Mouse (Mus musculus) CD4-positive, CD25-positive, alpha-beta regulatory T cell, adult 4 months (primary cell): ENCODE results near the gene Gjb3. TPM values are rescaled to one million over a fixed set of nuclear protein-coding genes. Genes with fewer than 3 reads are reported as not detected.

Experiments used
- ATAC-seq: one replicate; pipeline ENCODE4 v1.8.0; 2017
- polyA plus RNA-seq, 2 experiments: library from polyadenylated mRNA; unstranded; fragments of 100-300 nt; shearing (Covaris generic); gene quantifications; one replicate each; pipeline ENCODE4 v1.2.1; 2017

Gjb3 gene
- under 1 TPM in 1 of 2 experiments, not detected in 1; 0.32 TPM for polyA plus RNA-seq

DNA sequence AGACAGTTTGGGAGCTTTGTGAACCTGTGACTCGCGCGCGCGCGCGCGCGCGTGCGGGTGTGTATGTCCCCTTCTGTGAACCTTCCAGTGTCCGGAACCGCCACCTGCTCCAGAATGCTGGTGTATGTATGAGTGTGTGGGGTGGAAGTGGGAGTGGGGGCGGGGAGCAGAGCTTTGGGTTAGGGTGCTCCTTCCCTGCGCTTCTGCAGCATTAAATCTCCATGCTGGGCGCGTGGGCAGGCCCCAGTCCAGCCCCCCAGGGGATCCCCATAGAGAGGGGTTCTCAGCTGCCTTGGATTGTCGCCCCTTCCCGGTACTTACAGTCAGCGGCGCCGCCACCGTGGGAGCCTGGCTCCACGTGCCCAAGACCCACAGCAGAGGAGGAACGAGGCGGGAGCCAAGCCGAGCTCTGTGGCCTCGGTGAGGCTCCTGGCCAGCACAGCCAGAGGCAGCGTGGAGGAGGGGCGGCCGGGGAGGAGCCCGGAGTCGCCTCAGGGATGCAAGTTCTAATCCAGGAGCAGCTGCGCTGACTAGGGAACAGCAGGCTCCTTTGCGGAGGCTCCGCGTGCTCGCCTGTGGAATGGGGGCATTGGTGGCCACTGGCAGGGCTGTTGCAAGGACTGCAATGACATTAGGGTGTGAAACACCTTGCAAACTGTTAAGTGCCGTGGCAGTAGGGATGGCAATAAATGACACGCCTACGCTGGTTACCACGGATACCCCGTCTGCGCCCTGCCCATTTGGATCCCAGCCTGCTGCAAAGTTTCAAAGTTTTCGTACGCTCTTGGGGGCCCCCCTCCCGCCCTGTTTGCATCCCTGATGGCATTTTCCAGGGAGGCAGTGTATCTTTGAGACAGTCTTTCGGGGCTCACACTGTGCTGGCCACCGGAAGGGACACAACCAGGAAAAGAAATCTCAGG is at the start of gene Gjb3:
TSS of gene Gjb3 (minus strand) at position 664 of the 920 bp plus-strand sequence.
- no peak for ATAC-seq

DNA sequence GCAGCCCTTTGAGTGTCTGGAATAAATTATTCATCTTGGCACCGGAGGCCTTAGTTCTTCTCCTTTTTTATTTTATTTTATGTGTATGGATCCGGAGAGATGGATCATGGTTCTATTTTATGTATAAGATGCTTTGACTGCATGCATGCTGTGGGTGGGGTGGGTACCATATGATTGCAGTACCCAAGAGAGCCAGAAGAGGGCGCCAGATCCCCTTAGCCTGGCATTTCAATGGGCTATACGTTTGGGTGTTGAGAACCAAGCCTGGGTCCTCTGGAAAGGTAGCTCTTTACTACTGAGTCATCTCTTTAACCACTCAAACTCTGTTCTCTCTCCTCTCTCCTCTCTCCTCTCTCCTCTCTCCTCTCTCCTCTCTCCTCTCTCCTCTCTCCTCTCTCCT is 46.7 kb upstream of the Gjb3 start:
- ATAC-seq: no peak

DNA sequence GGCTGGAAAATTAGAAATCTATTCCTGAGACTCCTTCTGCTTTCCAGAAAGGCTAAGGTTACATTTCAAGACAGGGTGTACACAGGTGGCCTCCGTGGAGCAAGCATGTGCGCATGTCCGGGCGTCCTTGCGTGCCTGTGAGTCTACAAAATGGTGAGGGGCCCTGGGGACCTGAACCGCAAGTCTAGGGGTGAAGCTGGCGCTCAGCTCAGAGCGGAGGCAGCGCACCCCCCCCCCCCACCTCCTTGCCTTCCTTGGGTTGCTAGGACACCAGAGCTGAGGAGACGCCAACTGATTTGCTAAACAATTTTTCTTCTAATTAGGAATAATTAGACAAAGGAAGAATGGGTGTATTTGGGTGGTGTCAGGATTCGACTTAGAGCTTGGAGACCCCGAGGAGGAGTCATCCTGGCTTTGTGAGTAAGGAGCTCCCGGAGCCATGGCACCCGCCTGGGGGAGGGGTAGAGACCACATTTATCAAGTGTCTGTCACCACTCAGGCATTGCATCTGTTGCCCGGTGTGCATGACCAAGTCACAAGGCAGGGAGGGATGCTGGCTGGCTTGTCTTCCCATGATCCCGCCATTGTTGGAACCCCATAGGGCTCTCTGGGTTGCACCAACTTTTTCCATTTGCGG is 45.0 kb upstream of the Gjb3 start:
- ATAC-seq: no peak

DNA sequence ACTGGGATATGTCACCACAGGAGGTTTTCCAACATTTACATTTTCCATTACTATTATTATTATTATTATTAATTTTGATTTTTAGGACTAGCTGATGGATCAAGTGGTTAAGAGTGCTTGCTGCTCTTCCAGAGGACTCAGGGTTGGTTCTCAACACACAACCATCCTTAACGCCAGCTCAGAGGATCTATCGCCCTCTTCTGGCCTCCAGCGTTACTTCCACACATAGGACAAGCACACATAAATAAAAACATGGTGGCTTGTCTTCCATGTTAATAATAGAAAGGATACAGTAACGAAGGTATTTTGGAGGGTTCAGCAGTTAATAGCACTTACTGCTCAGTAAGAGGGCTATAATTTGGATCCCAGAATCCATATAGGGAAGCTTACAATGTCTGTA is 44.0 kb upstream of the Gjb3 start:
- no peak for ATAC-seq

DNA sequence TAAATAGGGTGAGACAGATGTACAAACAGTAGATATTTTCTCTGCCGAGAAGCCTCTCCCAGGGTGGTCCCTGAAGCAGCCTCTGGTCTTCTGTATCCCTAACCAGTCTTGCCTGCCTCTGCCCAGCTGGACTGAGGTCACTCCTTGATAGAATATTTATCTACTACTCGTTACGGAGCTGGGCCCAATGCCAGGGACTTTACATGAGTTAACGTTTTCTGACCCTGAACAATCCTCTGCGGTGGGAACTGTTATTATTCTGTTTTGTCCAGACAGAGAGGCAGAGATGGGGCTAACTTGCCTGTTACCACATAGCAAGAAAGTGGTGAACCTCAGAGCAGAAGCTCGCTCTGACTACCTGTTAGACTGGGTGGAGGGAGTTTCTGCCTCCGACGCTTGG is 42.8 kb upstream of the Gjb3 start:
- ATAC-seq: no peak

DNA sequence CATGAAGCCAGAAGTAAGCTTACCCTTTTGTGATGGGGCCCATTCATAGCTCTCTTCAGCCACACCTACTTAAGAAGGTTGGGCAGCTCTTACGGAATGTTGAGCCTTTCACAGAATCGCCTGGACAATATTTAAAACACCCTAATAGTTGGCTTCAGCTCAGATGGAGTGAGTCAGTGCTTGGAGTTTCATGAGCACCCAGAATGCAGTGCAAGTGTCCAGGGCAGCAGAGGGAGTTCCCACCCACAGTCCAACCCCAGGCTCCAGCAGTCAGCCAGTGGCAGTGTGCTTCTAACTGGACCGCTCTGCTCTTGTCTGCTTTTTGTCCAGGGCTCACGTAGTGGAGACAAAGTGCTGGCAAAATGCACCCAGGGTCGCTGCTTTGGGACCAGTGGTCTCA is 40.9 kb upstream of the Gjb3 start:
- ATAC-seq: no peak

DNA sequence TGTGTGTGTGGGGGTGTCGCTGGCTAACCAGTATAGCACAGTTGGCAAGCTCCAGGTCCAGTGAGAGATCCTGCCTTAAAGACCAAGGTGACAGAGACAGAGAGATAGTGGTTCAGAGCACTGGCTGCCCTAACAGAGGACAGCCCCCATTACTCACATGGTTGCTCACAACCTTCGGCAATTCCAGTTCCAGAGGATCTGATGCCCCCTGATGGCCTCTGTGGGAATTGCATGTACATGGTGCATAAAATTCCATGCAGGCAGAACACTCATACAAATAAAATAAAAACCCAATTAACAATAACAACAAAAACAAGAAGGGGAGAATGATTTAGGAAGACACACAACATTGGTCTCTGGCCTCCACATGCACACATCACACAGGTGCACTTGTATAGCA is 39.8 kb upstream of the Gjb3 start:
- no peak for ATAC-seq

DNA sequence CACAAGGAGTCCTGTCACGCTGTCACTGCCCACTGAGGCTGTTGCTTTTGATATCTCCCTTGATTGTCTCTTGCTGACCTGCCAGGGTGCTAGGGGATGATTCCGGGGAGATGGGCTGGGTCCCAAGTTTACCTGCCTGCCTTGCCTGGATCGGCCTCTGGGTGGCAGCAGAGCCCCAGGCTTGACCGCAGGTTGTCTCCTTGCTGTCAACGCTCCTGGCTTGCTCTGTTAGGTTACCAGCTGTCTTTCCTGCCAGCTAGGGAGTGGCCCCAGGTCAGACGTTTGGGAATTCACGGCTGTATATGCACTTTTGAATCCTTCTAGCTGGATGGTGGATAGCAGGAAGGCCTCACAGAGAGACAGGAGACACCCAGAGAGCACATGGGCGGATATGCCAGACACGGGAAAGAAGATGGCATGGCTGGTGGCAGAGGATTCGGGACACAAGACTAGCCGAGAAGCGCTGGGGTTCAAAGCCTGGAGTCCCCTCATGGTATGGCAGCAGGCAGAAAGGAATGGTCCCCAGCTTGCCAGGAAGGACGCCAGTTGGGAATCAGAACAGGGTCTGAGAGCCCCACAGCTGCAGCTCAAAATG is 37.8 kb upstream of the Gjb3 start:
- ATAC-seq: no peak

DNA sequence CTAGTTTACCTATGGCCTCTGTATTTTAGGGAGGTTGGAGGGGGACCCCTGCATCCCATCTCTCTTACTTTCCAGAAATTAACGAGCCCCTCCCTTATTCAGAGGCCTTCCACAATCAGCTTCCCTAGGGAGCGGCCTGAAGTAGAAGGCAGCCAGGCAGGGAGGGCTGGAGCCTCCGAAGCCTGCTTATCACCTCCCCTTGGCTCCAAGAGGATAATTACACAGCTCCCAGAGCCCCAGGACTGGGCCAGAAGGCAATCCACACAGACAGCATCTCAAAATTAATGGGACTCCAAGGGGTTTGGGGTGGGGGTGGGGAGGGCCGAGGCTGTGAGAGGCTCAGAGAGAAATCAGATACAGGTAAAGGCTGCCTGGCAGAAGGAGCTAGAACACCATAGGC is 35.2 kb upstream of the Gjb3 start:
- ATAC-seq: no peak

DNA sequence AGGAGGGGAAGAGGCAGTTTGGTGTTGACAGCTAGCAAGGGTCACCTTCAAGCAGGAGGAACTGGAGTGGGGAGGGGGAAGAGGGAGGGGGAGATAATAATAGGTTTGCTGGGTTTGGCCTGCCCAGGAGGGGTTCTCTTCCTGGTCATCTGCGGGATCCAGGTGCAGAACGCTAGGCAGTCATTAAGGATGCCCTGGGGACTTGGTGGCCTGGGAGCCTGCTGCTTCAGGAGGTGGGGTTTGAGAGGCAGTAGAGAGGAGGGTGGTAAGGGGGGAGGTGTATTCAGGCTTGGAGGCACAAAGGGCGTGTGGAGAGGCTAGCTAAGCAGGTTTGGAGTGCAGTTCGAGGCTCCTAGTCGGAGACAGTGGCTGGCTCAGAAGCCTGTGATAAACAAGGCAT is 34.8 kb upstream of the Gjb3 start:
- ATAC-seq: no peak

DNA sequence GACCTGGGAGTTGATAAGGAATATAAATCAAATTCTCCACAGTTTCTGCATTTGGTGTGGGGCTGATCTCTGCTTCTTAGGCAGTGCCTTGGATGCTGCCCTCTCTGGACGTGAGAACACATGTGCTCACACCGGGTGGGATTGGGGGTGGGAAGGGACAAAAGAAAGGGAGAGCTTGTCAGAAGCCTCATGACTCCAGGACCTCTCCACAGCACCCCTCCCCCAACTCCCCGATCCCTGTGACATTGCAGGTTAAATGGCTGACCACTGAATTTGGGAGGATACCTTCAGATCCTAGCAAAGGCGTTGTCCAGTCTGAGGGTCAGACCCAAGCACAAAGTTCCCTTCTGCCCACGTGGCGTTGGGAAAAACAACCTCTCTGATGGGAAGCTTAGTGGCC is 33.8 kb upstream of the Gjb3 start:
- ATAC-seq: no peak

DNA sequence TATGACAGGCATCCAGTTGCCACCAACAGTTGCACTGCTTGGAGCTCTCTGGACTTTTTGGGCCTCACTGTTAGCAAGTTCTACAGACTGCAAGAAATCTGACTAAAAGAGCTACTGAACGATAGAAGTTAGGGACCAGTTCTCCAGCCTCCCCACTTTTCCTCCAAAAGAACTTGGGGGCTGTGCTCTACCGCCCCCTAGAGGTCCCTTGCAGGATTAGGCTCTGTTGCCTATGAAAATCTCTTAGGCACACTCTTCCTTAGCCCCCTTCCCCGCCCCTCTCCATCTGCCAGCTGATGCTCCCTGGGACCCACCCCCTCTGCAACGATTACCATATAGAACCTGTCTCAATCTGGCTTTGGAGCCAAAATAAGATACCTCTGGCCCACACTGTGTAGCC is 32.7 kb upstream of the Gjb3 start:
- ATAC-seq: no peak

DNA sequence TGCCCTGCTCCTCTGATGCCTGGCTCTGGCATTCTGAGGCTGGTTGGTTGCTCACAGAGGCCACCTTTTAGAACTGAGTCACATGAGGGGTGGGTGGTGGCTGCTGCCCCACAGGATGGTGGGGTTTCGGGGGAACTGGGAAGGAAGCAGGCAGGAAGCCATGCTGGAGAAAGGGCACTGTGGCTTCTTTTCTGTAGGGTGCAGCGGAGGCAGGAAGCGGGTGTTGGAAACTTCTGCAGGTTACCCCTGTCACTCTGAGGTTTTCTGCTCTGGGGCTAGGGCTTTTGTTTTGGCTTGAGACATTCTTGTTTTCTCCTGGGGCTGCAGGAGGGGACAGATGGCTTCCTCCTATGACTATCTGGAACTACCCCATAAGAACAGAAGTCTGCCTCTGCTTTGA is 31.9 kb upstream of the Gjb3 start:
- ATAC-seq: no peak

DNA sequence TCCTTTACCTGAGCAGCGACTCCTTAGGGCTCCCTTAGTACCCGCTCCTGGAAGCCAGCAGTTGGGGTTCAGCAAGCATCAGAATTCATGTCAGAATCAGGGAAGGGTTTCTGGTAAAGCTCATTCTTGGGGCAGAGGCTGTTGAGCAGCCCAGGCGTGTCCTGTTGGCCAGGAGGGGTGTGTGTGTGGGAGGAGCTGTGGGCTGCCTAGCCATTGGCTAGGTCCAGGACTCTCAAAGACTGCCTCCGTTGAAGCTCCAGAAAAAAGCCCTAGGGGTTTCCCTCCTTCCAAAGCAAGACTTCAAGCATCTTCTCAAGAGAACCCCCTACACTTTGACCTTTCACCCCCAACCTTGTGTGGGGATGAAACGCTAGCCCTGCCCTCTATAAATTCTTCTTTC is 27.4 kb upstream of the Gjb3 start, which contains the start of gene Gjb5:
TSS of gene Gjb5 (minus strand) at position 164 of the 400 bp plus-strand sequence.
- ATAC-seq: no peak

DNA sequence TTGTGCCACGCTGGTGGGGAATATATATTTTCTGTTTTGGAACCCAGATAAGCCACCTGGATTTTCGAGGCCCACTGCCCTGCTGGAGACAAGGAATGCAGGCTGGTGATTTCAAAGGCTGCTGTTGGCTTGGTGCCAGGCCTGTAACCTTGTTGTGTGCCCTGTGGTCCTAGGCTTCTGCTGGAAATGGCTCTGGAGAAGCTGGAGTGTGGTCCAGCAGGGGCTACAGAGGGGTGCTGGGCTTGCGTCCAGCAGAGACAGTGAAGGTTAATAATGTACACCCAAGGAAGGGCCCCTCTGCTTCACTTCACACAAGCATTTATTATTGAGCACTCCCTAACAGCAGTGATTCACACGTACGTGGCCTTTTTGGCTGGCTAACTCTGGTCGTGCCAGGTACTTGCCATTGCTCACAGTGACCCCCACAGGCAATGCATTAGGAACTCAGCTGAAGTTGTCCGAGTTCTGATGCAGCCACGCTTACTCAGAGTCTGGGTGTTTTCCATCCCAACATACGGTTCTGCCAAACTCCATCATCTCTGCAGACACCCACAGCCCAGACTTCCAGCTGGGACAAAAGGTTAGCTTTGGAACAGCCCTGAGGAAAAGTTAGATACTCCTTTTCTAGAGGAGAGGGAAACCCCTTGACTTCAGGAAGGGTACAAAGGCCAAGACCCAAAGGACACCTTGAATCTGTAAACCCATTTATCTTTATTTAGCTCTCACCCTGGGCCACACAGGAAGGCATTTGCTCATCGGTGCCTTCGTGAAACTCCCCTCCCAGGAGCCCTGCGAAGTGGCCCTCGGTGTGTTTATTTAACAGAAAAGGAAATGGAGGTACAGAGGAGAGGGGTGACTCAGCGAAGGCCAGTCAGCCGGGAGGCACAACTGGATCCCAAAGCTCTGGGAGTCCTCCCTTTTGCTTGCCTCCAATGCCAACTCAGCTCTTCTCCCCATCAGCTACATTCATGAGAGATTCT is 24.2 kb upstream of the Gjb3 start:
- ATAC-seq: no peak

DNA sequence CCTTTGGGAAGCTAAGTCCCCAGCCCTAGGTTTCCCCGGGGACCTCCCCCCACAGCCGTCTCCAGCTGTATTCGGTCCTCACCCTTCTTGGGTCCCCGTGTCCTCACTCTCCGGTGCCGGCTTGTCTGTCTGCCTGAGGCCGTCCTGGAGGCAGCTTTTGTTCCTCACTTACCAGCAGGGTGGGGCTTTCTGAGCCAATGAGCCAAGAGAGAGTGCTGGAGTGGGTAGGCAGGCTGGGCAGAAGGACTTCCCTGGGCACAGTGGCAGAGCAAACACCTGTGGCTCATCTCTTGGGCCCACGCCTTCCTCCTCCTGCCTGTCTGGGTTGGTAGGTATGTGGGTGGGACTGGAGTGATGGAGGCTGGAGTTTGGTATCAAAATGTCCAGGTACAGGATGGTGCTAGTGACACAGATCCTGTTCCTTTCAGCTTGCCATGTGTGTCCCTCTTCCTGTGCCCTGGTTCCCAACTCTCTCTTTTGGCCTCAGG is 23.4 kb upstream of the Gjb3 start, which contains the start of gene Gjb4:
TSS of gene Gjb4 (minus strand) at position 131 of the 488 bp plus-strand sequence.
- no peak for ATAC-seq

DNA sequence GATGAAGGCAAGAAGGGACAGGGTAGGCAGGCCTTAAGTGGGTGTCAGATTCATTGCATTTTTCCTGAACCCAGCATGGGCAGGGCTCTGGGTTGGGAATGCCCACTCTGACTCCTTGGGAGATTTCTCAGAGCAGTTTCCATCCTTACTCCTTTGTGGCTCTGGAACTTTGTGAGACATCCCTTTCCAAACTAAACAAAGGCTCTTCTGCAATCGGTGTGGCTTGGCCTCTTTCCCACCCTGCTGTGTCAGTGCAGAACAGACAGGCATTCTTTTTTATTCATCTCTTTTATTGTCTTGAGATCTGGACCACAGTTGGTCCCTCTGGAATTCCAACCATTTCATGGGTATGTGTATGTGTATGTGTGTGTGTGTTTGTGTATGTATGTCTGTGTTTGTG is 21.9 kb upstream of the Gjb3 start:
- no peak for ATAC-seq

DNA sequence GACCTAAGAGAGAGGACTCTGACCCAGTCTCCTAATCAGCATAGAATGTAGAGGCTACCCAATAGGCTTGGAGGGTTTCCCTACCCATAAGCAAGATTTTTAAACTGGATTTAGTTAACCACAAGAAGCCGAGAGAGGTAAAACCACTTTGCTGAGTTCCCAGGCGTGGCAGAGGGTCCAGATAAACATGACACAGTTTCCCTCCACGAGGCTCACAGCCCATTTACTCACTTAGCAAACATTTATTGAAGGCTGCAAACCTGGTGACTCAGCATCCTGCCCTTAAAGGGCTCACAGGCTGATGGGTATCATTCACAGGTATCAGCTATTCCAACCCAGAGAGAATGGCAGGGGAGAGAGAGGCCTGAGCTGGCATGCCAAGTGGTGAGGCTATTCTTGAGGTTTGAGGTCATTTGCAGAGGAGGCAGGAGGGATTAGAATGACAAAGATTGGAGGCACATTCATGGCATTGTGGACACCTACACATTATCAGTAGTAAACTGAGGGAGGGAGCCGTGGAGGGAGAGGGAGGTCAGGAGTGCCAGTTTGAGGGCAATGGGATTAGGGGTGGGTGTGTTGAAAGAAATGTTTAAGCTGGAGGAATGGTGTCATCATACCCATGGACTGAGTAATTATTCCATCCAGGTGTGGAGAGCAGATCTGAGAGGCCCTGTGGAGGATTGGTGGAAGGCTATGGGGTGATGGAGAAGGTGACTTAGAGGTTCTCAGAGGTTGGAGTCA is 19.1 kb upstream of the Gjb3 start:
- no peak for ATAC-seq

DNA sequence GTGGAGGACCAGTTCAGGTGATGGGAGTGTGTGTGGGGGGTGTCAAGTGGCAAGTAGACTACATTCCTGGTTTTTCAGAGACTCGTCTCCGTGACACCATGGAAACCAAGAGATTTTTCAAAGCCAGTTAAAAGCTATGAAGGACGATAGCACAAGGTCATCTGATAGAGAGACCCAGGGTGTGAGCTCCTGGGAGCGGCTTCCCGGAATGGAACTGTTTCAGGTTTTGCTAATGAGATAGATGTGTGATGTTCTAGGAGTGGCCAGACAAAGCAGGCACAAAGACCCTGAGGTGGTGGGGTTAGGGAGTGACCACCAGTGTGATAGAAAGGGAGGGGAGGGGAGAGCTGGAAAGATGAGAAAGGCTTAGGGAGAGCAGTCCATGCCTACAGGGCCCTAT is 14.4 kb upstream of the Gjb3 start:
- no peak for ATAC-seq

DNA sequence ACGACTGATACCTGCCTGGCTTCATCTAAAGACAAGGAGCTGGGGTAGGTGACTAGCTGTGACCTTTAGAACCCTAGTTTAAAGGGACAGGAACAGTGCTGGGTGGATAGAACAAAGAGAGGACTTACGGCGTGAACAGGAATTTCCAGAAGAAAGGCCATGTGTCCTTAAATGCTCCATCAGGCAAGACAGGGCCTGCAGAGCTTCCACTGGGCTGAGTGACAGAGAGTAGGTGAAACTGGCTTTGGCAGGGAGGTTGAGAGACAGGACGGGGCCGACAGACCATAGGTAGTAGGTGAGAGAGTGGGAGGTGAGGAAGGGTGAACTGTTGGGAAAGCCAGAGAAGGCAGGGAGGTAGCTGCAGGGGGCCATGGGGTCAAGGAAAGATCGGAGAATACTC is 10.7 kb upstream of the Gjb3 start:
- no peak for ATAC-seq

DNA sequence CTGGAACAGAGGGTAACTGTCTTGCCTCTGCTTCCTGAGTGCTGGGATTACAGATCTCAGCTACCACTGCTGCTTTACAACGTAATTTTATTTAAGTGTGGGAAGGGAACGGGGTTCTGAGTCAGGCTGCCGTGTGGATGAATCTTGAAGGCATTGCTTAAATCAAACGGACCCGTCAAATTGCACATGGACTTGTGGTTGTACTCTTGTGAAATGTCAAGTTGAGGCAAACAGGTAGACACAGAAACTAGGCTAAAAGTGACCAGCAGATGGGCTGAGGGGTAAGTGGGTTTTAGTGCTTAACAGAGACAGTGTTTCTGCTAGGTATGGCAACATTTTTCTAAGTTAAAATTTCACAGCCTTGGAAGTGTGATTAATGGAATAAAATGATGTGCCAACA is 7.0 kb upstream of the Gjb3 start:
- ATAC-seq: no peak
